Mouse (Mus musculus) kidney, adult 8-10 months (tissue): ENCODE results near the gene Hscb.

Source experiments
- DNase-seq, 2 experiments: peaks; one replicate each; pipeline ENCODE4 v3.0.0; 2022

Hscb gene

GRCm38 (mm10) chr5:110780761-110781528 lies 58.6 kb downstream of the Hscb start:
- no peak for DNase-seq

DNA sequence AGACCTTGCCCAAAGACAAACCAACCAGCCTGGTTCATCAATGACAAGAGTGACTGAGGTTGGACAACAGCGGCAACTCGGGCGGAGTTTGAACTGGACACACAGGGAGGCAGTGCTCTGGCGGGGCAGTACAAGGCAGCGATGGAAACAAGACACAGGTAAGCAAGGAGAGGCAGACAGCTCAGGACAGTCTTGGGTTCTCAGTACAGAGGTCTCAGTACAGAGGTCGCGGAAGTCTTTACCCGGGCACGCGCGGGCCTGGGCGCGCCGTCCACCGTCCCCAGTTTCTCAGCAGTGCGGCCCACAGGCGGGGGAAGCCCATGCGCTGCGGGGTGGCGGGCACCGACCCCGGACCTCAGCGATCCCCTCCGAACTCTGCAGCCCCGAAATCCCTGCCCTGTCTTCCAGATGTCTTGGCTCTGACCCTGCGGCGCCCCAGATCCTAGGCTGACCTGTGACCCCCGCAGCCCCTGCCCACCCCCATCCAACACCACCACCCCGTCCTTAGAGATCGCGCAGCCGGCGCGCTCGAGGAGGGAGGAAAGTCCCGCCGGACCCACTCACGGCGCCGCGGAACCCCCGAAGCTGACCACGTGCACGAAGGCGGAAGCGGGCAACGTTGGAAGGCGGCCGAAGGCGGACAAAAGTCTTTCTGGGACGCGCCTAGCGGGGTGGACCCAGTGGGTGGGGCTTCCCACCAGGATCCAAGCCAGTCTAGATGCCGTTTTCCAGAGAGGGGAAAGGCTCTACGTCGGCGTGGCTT lies 59.4 kb downstream of the Hscb start, which contains the start of gene Pus1:
TSS of gene Pus1 (minus strand) at position 662 of the 763 bp plus-strand sequence.
- peak; percentile 92 to 96 for DNase-seq

GRCm38 (mm10) chr5:110779276-110779997 lies 60.1 kb downstream of the Hscb start:
- no peak for DNase-seq
